Mouse (Mus musculus) neural tube, embryonic 13.5 days (tissue): ENCODE measurements around the gene Aprt. TPM values are rescaled to one million over a fixed set of nuclear protein-coding genes. Genes with fewer than 3 reads are reported as not detected.
A peak's percentile ranks its signal among the peaks of the same experiment; 100 is the strongest.

Source experiments
- ATAC-seq: fragments of 200-750 bp; cut with Nextera tagmentation; 2 replicates; pipeline ENCODE4 v1.8.0; 2017; ENCODE audit warnings: low read depth, mild to moderate bottlenecking, moderate TSS enrichment, moderate library complexity
- H3K27ac ChIP-seq: fragments of 300-500 bp; sonication (generic); replicated peaks from 2 replicates; pipeline ENCODE4 v1.5.1; 2015; ENCODE audit warnings: moderate library complexity, mild to moderate bottlenecking, inconsistent platforms
- H3K27me3 ChIP-seq: fragments of 300-500 bp; sonication (generic); 2 replicates; pipeline ENCODE4 v1.6.1; 2015; ENCODE audit warnings: mild to moderate bottlenecking, inconsistent platforms
- H3K36me3 ChIP-seq: fragments of 300-500 bp; sonication (generic); 2 replicates; pipeline ENCODE4 v1.6.1; 2015; ENCODE audit warnings: mild to moderate bottlenecking, inconsistent platforms
- H3K4me1 ChIP-seq: fragments of 300-500 bp; sonication (generic); replicated peaks from 2 replicates; pipeline ENCODE4 v1.6.1; 2015; ENCODE audit warnings: inconsistent platforms
- H3K4me2 ChIP-seq: fragments of 300-500 bp; sonication (generic); 2 replicates; pipeline ENCODE4 v1.6.1; 2015; ENCODE audit warnings: inconsistent platforms, mild to moderate bottlenecking, moderate library complexity
- H3K4me3 ChIP-seq: fragments of 300-500 bp; sonication (generic); 2 replicates; pipeline ENCODE4 v1.5.1; 2015; ENCODE audit warnings: mild to moderate bottlenecking, inconsistent platforms
- H3K9ac ChIP-seq: fragments of 300-500 bp; sonication (generic); 2 replicates; pipeline ENCODE4 v1.6.1; 2015; ENCODE audit warnings: moderate library complexity, mild to moderate bottlenecking, inconsistent platforms
- H3K9me3 ChIP-seq: fragments of 300-500 bp; sonication (generic); 2 replicates; pipeline ENCODE4 v1.6.1; 2016; ENCODE audit warnings: inconsistent platforms
- WGBS: fragments of 180-500 bp; shearing (Covaris S2); methylation state at CpG from one replicate; pipeline ENCODE4 v1.1.7; 2015; 5-methylcytosine and 5-hydroxymethylcytosine counted together
- polyA plus RNA-seq: library from polyadenylated mRNA; unstranded; fragments of >200 nt; fragmentation: Nextera tagmentation; extraction: Ambion mirVana; gene quantifications from 2 replicates; pipeline ENCODE4 v1.2.1, GENCODE M21; 2015

Gene Aprt
- polyA plus RNA-seq, 1 experiment from 2014 or later, result 161 TPM

DNA sequence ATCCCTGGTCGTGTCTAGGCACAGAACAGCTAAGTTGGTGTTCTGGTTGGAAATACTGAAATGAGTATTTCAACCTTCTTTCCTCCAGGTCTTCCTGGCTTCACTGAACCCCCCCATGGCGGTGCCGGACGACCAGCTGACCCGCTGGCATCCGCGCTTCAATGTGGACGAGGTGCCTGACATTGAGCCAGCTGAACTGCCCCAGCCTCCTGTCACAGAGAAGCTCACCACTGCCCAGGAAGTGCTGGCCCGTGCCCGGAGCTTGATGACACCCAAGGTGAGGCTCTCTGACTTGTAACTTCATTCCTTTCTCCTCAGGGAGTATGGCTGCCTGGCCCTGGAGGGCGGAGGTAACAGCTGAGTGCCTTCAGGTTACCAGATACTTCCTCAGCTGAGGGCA lies 5.6 kb downstream of the Aprt start:
- H3K27me3 ChIP-seq, result no peaks in the 10 kb centered on the region
- peaks cover 59% of the 10 kb centered on the region for H3K4me1 ChIP-seq
- no peak overlapping the region for H3K4me3 ChIP-seq
- H3K9me3 ChIP-seq, result no peaks in the 10 kb centered on the region
- 91% methylated on average over 11 of the region's 11 CpGs for WGBS
- H3K36me3 ChIP-seq, result peaks cover 29% of the 10 kb centered on the region
- H3K27ac ChIP-seq, result no peak overlapping the region
- H3K9ac ChIP-seq, result no peak overlapping the region
- no peak overlapping the region for H3K4me2 ChIP-seq
- no peak for ATAC-seq

DNA sequence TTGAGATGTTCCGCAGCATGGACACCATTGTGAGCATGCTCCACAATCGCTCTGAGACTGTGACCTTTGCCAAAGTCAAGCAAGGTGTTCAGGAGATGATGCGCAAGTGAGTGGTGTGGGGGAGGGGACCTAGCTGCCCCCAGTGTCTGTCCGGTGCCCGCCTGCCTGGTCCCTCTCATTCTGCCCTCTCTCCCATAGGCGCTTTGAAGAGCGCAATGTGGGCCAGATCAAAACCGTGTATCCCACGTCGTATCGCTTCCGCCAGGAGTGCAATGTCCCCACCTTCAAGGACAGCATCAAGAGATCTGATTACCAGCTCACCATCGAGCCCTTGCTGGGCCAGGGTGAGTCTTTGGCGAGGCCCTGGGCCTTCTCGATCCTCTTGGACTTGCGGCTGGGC lies 6.7 kb downstream of the Aprt start:
- H3K9me3 ChIP-seq, result no peaks in the 10 kb centered on the region
- H3K4me1 ChIP-seq, result peaks cover 48% of the 10 kb centered on the region
- no peak overlapping the region for H3K27ac ChIP-seq
- H3K4me3 ChIP-seq, result no peak overlapping the region
- H3K27me3 ChIP-seq, result no peaks in the 10 kb centered on the region
- no peak for ATAC-seq
- H3K4me2 ChIP-seq, result no peak overlapping the region
- peaks cover 29% of the 10 kb centered on the region for H3K36me3 ChIP-seq
- H3K9ac ChIP-seq, result no peak overlapping the region
- WGBS, result 97% methylated on average over 16 of the region's 16 CpGs

DNA sequence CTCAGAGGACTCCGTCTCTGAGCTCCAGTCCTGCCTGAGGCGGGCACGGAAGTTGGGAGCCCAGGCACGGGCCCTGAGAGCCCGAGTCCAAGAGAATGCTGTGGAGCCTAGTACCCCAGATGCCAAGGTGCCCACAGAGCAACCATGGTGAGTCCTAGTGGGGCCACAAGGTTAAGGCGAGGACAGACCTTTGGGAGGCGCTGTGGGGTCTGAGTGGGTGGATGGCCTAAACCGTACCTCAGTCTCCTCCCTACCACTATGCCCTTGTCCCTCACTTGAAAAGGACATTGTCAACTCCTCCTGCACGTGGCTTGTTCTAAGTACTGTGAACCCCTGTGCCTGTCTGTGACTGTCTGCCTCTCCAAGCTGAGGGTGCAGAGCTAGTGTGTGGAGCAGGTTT lies 7.4 kb downstream of the Aprt start:
- Histone ChIP-seq H3K4me1 (peaks cover 41% of the 10 kb centered on the region), H3K27ac (no peak overlapping the region), H3K27me3 (no peaks in the 10 kb centered on the region), H3K9me3 (no peaks in the 10 kb centered on the region), H3K9ac (no peak overlapping the region; the same call in 1 of the 2 replicates), H3K36me3 (peaks cover 32% of the 10 kb centered on the region), H3K4me2 (peak overlapping the region; percentile 88), H3K4me3 (peak overlapping the region; percentile 73)
- no peak for ATAC-seq
- WGBS, result 64% methylated on average over 9 of the region's 9 CpGs

DNA sequence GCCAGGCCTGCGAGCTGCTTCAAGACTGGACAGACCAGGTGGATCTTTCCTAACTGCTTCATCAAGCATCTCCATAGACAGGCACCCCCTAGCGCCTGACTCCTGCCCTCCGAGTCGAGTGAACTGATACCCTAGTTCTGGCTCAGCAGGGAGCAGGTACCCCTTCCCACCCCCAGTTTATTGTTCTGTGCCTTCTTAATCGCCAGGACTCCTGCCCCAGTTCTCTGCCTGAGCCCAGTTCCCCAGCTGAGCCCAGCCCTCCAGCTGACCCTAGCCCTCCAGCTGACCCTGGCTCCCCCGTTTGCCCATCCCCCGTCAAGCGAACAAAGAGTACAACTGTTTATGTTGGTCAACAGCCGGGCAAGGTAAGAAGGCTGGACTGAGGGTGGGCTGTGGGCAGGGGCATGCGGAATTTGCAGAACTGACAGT lies 7.8 kb downstream of the Aprt start:
- no peaks in the 10 kb centered on the region for H3K9me3 ChIP-seq
- 7% methylated on average over 10 of the region's 10 CpGs for WGBS

DNA sequence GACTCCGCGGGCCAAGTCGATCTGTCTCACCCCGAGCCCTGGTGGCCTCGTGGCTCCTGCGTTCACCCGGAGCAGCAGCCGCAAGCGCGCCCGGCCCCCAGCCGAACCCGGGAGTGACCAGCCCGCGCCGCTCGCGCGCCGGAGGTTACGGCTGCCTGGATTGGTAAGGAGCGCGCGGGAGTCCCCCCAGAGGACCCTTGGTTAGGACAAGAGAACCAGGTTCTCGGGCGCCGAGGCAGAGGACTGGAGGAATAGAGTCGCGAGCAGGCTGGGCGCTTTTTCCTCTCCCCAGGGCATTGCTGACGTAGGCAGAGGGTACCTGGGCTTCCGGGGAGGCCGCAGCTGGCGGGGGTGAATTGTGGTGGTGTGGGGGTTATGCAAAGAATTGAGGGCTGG lies 8.6 kb downstream of the Aprt start:
- no peaks in the 10 kb centered on the region for H3K27me3 ChIP-seq
- WGBS, result under 1% methylated on average over 34 of the region's 34 CpGs
- H3K36me3 ChIP-seq, result peaks cover 33% of the 10 kb centered on the region
- H3K9ac ChIP-seq, result peak overlapping the region; percentile 70
- peak overlapping the region; percentile 74 for H3K27ac ChIP-seq
- ATAC-seq, result peak; percentile 63
- H3K9me3 ChIP-seq, result no peaks in the 10 kb centered on the region
- peak overlapping the region; percentile 88 for H3K4me2 ChIP-seq
- peaks cover 31% of the 10 kb centered on the region for H3K4me1 ChIP-seq
- H3K4me3 ChIP-seq, result peak overlapping the region; percentile 73

More for the DNA sequence above, 7.8 kb downstream of the Aprt start:
- H3K9ac ChIP-seq, result no peak overlapping the region; the same call in 1 of the 2 replicates
- ATAC-seq, result no peak
- no peak overlapping the region for H3K27ac ChIP-seq
- peak overlapping the region; percentile 73 for H3K4me3 ChIP-seq
- H3K36me3 ChIP-seq, result peaks cover 33% of the 10 kb centered on the region
- peaks cover 37% of the 10 kb centered on the region for H3K4me1 ChIP-seq
- H3K4me2 ChIP-seq, result peak overlapping the region; percentile 88
- no peaks in the 10 kb centered on the region for H3K27me3 ChIP-seq

DNA sequence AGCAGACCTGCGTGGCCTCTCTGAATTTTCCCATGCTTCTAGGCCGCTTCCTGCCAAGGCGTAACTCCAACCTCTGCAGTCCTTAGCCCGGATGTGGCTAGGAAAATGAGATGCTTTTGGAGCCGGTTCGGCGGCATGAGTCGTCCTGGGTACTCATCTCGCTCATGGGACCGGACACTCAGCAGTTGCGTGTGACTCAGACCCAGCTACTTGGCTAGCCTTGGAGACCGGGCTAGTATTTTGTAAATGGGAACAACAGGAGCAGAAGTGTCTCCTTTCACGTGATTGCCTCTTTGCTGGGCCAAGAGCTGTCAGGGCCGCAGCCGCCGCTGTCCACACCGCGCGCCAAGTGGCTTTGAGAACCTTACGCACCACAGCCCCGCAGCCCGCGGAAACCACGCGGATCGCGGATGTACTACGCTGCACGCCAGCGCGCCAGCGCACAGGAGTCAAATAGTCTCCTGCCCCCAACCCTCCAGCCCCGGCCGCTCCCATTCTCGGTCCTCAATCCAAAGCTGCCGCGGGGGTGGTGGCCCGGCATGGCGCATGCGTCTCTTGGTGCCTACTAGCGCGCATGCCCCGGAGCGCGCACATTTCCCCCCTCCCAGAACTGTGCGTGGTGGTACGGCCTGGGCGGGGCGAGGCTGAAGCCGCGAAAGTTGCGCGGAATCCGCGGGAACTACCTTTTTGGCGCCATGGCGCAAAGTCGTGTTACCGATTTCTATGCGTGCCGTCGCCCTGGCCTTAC lies 9.2 kb downstream of the Aprt start, which contains the start of gene Cdt1:
Gene Cdt1, plus strand, starts transcription at position 655 of the 748 bp plus-strand sequence.
- peak within 1 kb of the TSS; percentile 70 for H3K9ac ChIP-seq
- H3K36me3 ChIP-seq, result peaks cover 29% of the 10 kb centered on the region

DNA sequence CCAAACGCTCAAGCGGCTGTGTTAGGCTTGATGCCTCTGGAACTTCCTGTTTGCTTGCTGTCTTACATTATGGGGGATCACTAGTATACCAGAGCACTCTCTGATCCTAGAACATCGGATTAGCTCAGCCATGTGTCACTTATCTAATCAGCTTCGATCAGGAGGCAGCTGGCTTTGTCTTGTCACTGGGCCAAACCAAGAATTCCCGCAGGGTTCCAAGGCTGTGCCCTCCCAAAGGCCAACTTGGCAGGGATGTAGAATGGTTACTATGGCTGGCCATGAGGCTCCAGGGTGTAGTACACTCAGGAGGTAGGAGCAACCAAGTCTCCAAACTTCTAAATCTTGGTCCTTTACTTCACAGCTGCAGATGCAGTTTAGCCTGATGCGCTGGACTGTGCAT lies 9.9 kb downstream of the Aprt start:
- peak overlapping the region; percentile 88 for H3K4me2 ChIP-seq
- H3K9me3 ChIP-seq, result no peaks in the 10 kb centered on the region
- ATAC-seq, result 0 out of 2 replicates have a peak, but pooled peaks have one; percentile 2
- H3K36me3 ChIP-seq, result peaks cover 21% of the 10 kb centered on the region
- 42% methylated on average over 6 of the region's 6 CpGs for WGBS
- H3K4me1 ChIP-seq, result peaks cover 28% of the 10 kb centered on the region
- H3K9ac ChIP-seq, result peak overlapping the region; percentile 70
- no peaks in the 10 kb centered on the region for H3K27me3 ChIP-seq
- H3K27ac ChIP-seq, result peak overlapping the region; percentile 91
- H3K4me3 ChIP-seq, result peak overlapping the region; percentile 73

More for the DNA sequence above, 9.2 kb downstream of the Aprt start, which contains the start of gene Cdt1:
- WGBS, result under 1% methylated on average over 62 of the region's 62 CpGs
- Histone ChIP-seq H3K4me3 (peak within 1 kb of the TSS; percentile 73), H3K27ac (peak within 1 kb of the TSS; percentile 91), H3K4me1 (peaks cover 28% of the 10 kb centered on the region), H3K27me3 (no peaks in the 10 kb centered on the region), H3K4me2 (peak within 1 kb of the TSS; percentile 88), H3K9me3 (no peaks in the 10 kb centered on the region)
- peak; percentile 97 for ATAC-seq

DNA sequence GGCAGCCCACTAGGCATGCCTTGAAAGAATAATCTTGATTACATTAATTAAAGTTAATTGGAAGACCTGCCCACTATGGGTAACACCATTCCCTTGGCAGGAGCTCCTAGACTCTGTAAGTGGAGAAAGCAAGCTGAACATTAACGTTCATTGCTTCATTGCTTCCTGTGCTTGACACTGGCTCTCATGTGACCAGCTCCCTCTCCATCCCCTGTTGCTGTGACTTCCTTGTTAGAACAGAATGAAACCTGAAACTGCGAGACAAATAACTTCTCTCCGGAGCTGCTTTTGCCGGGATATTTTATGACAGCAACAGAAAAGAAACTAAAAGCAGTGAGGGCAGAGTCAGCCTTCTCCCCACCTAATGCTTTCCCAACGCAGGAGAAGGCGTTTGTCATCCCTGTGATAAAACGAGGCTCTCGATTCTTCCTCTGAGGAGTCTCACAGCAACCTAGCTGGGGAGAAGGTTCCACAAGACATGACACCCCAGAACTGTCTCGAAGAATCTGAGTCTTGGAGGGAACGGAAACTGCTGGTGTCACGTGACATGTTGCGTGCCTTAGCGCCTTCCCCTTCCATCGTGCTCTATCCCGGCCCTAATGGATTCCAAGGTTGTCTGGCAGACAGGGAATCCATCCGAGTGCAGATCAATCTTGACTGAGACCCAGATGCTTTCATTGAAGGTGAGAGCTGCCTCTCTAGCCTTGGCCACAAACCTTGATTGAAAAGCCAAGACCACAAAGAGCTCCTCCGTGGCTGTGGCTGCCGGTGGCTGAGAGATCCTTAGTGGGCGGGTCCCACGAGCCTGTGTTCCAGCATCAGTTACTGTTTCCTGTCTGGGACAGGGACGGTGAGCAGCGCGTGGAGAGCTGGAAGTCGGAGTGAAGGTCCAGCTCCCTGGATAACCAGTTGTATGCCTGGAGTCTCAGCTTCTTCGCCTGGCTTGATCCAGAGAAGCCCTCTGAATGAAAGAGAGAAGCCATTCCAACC lies 12.1 kb downstream of the Aprt start:
- Histone ChIP-seq H3K4me2 (no peak overlapping the region), H3K4me1 (peaks cover 28% of the 10 kb centered on the region), H3K9ac (no peak overlapping the region), H3K27me3 (no peaks in the 10 kb centered on the region), H3K9me3 (no peaks in the 10 kb centered on the region), H3K4me3 (no peak overlapping the region), H3K27ac (no peak overlapping the region), H3K36me3 (0 out of 2 replicates have a peak, but pooled peaks cover 3% of the 10 kb centered on the region)
- 88% methylated on average over 25 of the region's 25 CpGs for WGBS
- ATAC-seq, result no peak

DNA sequence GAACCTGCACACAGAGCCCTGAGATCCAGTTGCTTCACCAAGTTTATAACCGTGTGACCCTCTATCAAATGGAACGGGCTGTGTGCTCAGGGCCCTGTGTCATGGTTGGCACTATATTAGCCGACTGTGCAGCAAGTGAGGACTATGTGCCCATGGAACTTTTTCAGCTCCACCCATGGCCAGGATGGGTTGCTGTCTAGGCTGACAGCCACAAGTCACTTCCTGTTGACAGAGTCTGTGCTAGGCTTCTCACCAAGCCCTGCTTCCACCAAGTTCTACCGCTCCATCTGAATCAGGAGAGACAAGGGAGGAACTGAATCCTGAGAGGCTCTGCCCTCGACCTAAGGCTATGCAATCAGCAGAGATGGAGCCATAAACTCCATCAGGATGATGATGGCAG lies 15.5 kb downstream of the Aprt start:
- no peak overlapping the region for H3K4me3 ChIP-seq

DNA sequence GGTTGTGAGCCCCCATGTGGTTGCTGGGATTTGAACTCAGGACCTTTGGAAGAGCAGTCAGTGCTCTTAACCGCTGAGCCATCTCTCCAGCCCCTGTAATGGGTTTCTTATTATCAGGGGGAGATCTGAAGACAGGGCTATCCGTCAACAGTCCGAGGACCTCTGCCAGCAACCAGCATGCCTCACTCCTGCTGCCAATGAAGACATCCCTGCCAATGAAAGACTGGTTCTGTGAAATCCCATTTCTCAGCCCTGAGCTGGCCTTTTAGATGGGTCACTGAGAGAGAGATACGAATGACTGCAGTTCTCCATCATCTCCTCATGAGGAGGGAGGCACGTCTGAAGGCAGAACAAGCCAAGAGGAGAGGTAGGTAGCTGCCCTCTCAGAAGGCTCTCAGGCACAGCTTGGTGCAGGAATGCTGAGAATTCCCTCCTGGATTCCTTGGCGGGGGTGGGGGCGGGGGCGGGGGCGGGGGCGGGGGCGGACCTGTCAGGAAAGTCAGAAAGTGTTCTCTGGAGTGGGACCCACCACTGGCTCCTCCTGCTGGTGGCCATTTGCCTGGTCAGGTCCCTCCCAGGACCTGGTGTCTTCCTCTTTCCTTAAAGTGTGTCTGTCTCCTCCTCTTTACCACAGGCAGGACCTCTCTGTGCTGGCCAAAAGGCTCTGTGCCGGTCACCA lies 17.9 kb downstream of the Aprt start:
- WGBS, result 28% methylated on average over 8 of the region's 12 CpGs
- Histone ChIP-seq H3K9me3 (no peaks in the 10 kb centered on the region), H3K4me2 (no peak overlapping the region), H3K4me3 (no peak overlapping the region), H3K36me3 (no peaks in the 10 kb centered on the region), H3K4me1 (peaks cover 10% of the 10 kb centered on the region; the same call in 1 of the 2 replicates), H3K9ac (no peak overlapping the region), H3K27ac (no peak overlapping the region), H3K27me3 (no peaks in the 10 kb centered on the region)
- ATAC-seq, result no peak

More for the DNA sequence above, 15.5 kb downstream of the Aprt start:
- no peak overlapping the region for H3K4me2 ChIP-seq
- no peaks in the 10 kb centered on the region for H3K27me3 ChIP-seq
- no peak overlapping the region for H3K27ac ChIP-seq
- H3K4me1 ChIP-seq, result peaks cover 11% of the 10 kb centered on the region
- H3K9me3 ChIP-seq, result no peaks in the 10 kb centered on the region
- H3K36me3 ChIP-seq, result 0 out of 2 replicates have a peak, but pooled peaks cover 3% of the 10 kb centered on the region
- ATAC-seq, result no peak
- no peak overlapping the region for H3K9ac ChIP-seq
- 77% methylated on average over 5 of the region's 5 CpGs for WGBS

DNA sequence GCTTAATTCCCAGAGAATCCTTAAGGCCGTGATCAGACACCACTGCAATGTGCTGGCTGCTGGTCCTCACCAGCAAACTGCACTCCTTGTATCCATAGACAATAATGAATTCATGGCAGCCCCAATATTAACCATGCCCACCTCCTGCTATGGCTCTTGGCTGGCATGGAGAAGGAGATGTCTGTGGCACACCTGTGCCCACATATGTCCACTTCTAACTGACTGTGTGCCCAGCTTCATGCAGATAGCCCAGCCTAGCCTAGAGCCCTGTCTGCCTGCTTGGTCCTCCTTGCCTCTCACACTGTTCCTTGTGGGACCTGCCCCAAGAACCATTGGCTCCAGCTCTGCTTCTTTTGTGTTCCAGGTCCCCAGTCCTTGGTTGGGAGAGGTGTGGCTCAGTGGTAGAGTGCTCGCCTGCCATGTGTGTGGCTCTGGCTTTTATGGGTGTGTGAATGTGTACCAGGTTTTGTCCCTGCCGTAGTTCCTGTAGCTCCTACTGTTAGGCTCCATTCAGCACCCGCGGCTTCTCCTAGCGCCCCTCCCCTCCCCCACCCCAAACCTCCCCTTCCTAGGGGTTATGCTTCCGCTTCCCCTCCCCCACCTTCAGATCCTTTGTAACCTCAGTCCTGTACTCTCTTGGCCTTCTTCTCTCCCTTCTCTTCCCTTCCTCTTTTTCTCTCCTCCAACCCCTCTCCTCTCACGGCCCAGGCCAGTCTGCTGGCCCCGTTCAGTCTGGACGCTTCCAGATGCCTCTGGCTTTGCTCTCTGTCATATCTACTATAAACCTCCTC lies 19.3 kb downstream of the Aprt start:
- no peaks in the 10 kb centered on the region; the same call in 1 of the 2 replicates for H3K27me3 ChIP-seq
- peaks cover 10% of the 10 kb centered on the region; the same call in 1 of the 2 replicates for H3K4me1 ChIP-seq
- no peaks in the 10 kb centered on the region for H3K36me3 ChIP-seq
- WGBS, result 38% methylated on average over 10 of the region's 10 CpGs
- no peaks in the 10 kb centered on the region for H3K9me3 ChIP-seq
- no peak overlapping the region for H3K4me3 ChIP-seq
- H3K4me2 ChIP-seq, result no peak overlapping the region
- ATAC-seq, result no peak
- no peak overlapping the region for H3K9ac ChIP-seq
- H3K27ac ChIP-seq, result peak overlapping the region; percentile 20; the same call in 1 of the 2 replicates
